24 mouse cellular contexts compared by ENCODE assay signal in the genomic region with DNA sequence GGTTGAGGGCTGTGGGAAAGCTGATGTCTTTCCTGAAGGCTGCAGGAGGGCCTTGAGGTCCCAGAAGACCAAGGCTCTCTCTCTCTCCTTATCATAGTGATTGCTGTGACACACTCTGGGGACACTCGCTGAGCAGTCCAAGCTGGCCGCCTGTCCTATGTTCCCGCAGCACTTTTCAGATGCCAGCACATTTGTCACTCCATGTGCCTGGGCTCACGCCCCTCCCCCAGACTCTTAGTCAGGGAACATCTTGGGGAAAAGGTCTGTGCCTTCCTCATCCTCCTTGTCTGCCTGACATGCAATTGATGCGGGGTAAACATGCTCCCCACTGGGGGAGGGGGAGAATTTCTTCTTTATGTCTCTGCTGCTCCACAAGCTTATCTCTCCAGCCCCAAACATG. TPM values are rescaled to one million over a fixed set of nuclear protein-coding genes. Genes with fewer than 3 reads are reported as not detected.
A peak's percentile ranks its signal among the peaks of the same experiment; 100 is the strongest.
DNase-seq lines count a peak whose midpoint lies in the region; ATAC-seq and TF ChIP-seq lines count a peak whose summit lies in the region.
"Had no signal": no experiment of that assay in that cellular context is flagged by ENCODE, and none has a peak within 500 bp of the region (broad histone marks: within the 10 kb centered on the region; RNA-seq: fewer than 3 reads in every experiment).

No protein-coding gene starts in this region.

- no peak overlapping the region for H3K9ac ChIP-seq in liver, embryonic 15.5 days
- no peak overlapping the region for H3K9ac ChIP-seq in liver, postnatal 0 days (replicated peaks)
- H3K9ac ChIP-seq in hindbrain, embryonic 12.5 days = no peak overlapping the region
- H3K9ac ChIP-seq in midbrain, embryonic 16.5 days (ENCODE audit: low read depth, low read length) = no peak overlapping the region
- H3K9ac ChIP-seq: embryonic facial prominence, embryonic 15.5 days; heart, embryonic 13.5 days; hindbrain, embryonic 13.5 days had no signal

- WGBS in liver, embryonic 15.5 days (ENCODE audit: insufficient replicate concordance) = 70% methylated on average over 5 of the region's 5 CpGs
- WGBS in liver, postnatal 0 days (ENCODE audit: insufficient replicate concordance) = 69% methylated on average over 5 of the region's 5 CpGs
- 68% methylated on average over 5 of the region's 5 CpGs for WGBS in hindbrain, embryonic 12.5 days
- WGBS in midbrain, embryonic 16.5 days = 78% methylated on average over 5 of the region's 5 CpGs

- peak; percentile 81 for DNase-seq in adrenal gland, adult 2 months
- no peak for DNase-seq in adrenal gland, postnatal 4 days (ENCODE audit: low spot score in 2 of 2)
- DNase-seq in liver, postnatal 0 days = no peak
- DNase-seq in adrenal gland, postnatal 25 days = peak; percentile 53
- DNase-seq: cerebellum, adult 2 months; cerebellum, postnatal 10 days; embryo, embryonic 11 days; gastrocnemius, adult 2 months; gastrocnemius, postnatal 25 days; heart, postnatal 4 days had no signal

- no peak overlapping the region for H3K4me3 ChIP-seq in liver, embryonic 15.5 days (replicated peaks)
- no peak overlapping the region for H3K4me3 ChIP-seq in liver, postnatal 0 days (ENCODE audit: low read depth, low read length)
- no peak overlapping the region for H3K4me3 ChIP-seq in hindbrain, embryonic 12.5 days
- no peak overlapping the region for H3K4me3 ChIP-seq in midbrain, embryonic 16.5 days (ENCODE audit: low read depth, low read length)
- H3K4me3 ChIP-seq: embryonic facial prominence, embryonic 15.5 days; forebrain, embryonic 10.5 days; gastrocnemius, adult 2 months; heart, embryonic 13.5 days; hindbrain, embryonic 13.5 days had no signal

- no peaks in the 10 kb centered on the region for H3K9me3 ChIP-seq in liver, embryonic 15.5 days (replicated peaks)
- no peaks in the 10 kb centered on the region for H3K9me3 ChIP-seq in liver, postnatal 0 days (ENCODE audit: low read length)
- no peaks in the 10 kb centered on the region for H3K9me3 ChIP-seq in hindbrain, embryonic 12.5 days (replicated peaks)
- H3K9me3 ChIP-seq in midbrain, embryonic 16.5 days (replicated peaks; ENCODE audit: control insufficient read depth, low read length, poor library complexity, severe bottlenecking) = no peaks in the 10 kb centered on the region
- H3K9me3 ChIP-seq: embryonic facial prominence, embryonic 15.5 days; forebrain, embryonic 10.5 days; heart, embryonic 13.5 days; hindbrain, embryonic 13.5 days had no signal

- peaks cover 9% of the 10 kb centered on the region; the same call in 1 of the 2 replicates for H3K27me3 ChIP-seq in liver, embryonic 15.5 days
- H3K27me3 ChIP-seq in liver, postnatal 0 days (ENCODE audit: insufficient read depth, low read length) = peaks cover 10% of the 10 kb centered on the region; the same call in 1 of the 2 replicates
- peaks cover 16% of the 10 kb centered on the region for H3K27me3 ChIP-seq in hindbrain, embryonic 12.5 days
- no peaks in the 10 kb centered on the region for H3K27me3 ChIP-seq in midbrain, embryonic 16.5 days (ENCODE audit: control insufficient read depth, insufficient read depth, low read depth, low read length)
- H3K27me3 ChIP-seq: hindbrain, embryonic 13.5 days had no signal

- no peak for TF ChIP-seq CTCF in liver, postnatal 0 days (IDR thresholded peaks at IDR 0.05; ENCODE audit: low read depth)

- ATAC-seq in liver, embryonic 15.5 days (ENCODE audit: insufficient read depth) = no peak
- no peak for ATAC-seq in liver, postnatal 0 days
- ATAC-seq in hindbrain, embryonic 12.5 days (ENCODE audit: low FRiP score) = no peak
- ATAC-seq in midbrain, embryonic 16.5 days = no peak
- ATAC-seq: forebrain, embryonic 14.5 days; hindbrain, postnatal 0 days had no signal

- H3K36me3 ChIP-seq in liver, embryonic 15.5 days (replicated peaks) = peaks cover 69% of the 10 kb centered on the region
- peaks cover 6% of the 10 kb centered on the region; the same call in 1 of the 2 replicates for H3K36me3 ChIP-seq in liver, postnatal 0 days (replicated peaks; ENCODE audit: insufficient read depth, low read length)
- peaks cover 35% of the 10 kb centered on the region for H3K36me3 ChIP-seq in hindbrain, embryonic 12.5 days
- peaks cover 28% of the 10 kb centered on the region; the same call in 1 of the 2 replicates for H3K36me3 ChIP-seq in midbrain, embryonic 16.5 days (ENCODE audit: control insufficient read depth, insufficient read depth, low read length)

- H3K27ac ChIP-seq in liver, embryonic 15.5 days (replicated peaks) = no peak overlapping the region
- no peak overlapping the region for H3K27ac ChIP-seq in liver, postnatal 0 days (ENCODE audit: low read depth)
- no peak overlapping the region for H3K27ac ChIP-seq in hindbrain, embryonic 12.5 days
- no peak overlapping the region for H3K27ac ChIP-seq in midbrain, embryonic 16.5 days (ENCODE audit: low read length)
- H3K27ac ChIP-seq: embryonic facial prominence, embryonic 15.5 days; forebrain, embryonic 10.5 days; gastrocnemius, adult 2 months; heart, embryonic 13.5 days; hindbrain, embryonic 13.5 days; hindbrain, postnatal 0 days had no signal

- no peak for TF ChIP-seq EP300 in liver, postnatal 0 days (IDR thresholded peaks at IDR 0.05; ENCODE audit: low read depth)

- 0 out of 2 replicates have a peak overlapping the region, but pooled peaks have one; percentile 4 for H3K4me2 ChIP-seq in liver, embryonic 15.5 days
- no peak overlapping the region for H3K4me2 ChIP-seq in liver, postnatal 0 days (ENCODE audit: low read depth, low read length)
- no peak overlapping the region for H3K4me2 ChIP-seq in hindbrain, embryonic 12.5 days (replicated peaks)
- no peak overlapping the region for H3K4me2 ChIP-seq in midbrain, embryonic 16.5 days (ENCODE audit: low read length)
- H3K4me2 ChIP-seq: embryonic facial prominence, embryonic 15.5 days; heart, embryonic 13.5 days; hindbrain, embryonic 13.5 days had no signal

- peaks cover 58% of the 10 kb centered on the region for H3K4me1 ChIP-seq in liver, embryonic 15.5 days (replicated peaks)
- peaks cover under 1% of the 10 kb centered on the region for H3K4me1 ChIP-seq in liver, postnatal 0 days (ENCODE audit: insufficient read depth)
- peaks cover 16% of the 10 kb centered on the region for H3K4me1 ChIP-seq in hindbrain, embryonic 12.5 days
- H3K4me1 ChIP-seq in midbrain, embryonic 16.5 days (ENCODE audit: control insufficient read depth, insufficient read depth, low read length) = peaks cover 17% of the 10 kb centered on the region

RNA-seq across cellular contexts. Expression of a gene that starts 5.2 kb away (rescaled TPM):
- 10 to 100 TPM; 27.1 to 41.4 TPM for total RNA-seq in adrenal gland, adult 2 months (2021)
- polyA plus RNA-seq in adrenal gland, adult 2 months (2012; rRNA removed) = 84.3 and 86.8 TPM in 2 replicates
- total RNA-seq in adrenal gland, postnatal 4 days (2021) = 10 to 100 TPM; 38.1 to 57.0 TPM
- 16.4 and 18.6 TPM in 2 replicates for polyA plus RNA-seq in liver, embryonic 15.5 days (2015; fragmentation: Nextera tagmentation; extraction: Ambion mirVana)
- 4.2 TPM in 2 replicates for polyA plus RNA-seq in liver, postnatal 0 days (2015; fragmentation: Nextera tagmentation; extraction: Ambion mirVana)
- total RNA-seq in adrenal gland, postnatal 25 days (2021) = 39.1 and 43.4 TPM in 2 replicates
- 12.9 and 13.5 TPM in 2 replicates for polyA plus RNA-seq in hindbrain, embryonic 12.5 days (2016; fragmentation: Nextera tagmentation; extraction: Ambion mirVana)
- polyA plus RNA-seq in midbrain, embryonic 16.5 days (2015; fragmentation: Nextera tagmentation; extraction: Ambion mirVana) = 29.7 and 33.9 TPM in 2 replicates

RNA-seq across cellular contexts. Expression of a gene that starts 14.8 kb away (rescaled TPM):
- total RNA-seq in adrenal gland, adult 2 months (2021) = 10 to 100 TPM; 15.7 to 27.8 TPM
- 25.3 and 27.7 TPM in 2 replicates for polyA plus RNA-seq in adrenal gland, adult 2 months (2012; rRNA removed)
- 10 to 100 TPM; 31.8 to 35.5 TPM for total RNA-seq in adrenal gland, postnatal 4 days (2021)
- 4.1 and 4.2 TPM in 2 replicates for polyA plus RNA-seq in liver, embryonic 15.5 days (2015; fragmentation: Nextera tagmentation; extraction: Ambion mirVana)
- 4.6 and 5.6 TPM in 2 replicates for polyA plus RNA-seq in liver, postnatal 0 days (2015; fragmentation: Nextera tagmentation; extraction: Ambion mirVana)
- 18.5 and 34.8 TPM in 2 replicates for total RNA-seq in adrenal gland, postnatal 25 days (2021)
- 5.1 and 5.6 TPM in 2 replicates for polyA plus RNA-seq in hindbrain, embryonic 12.5 days (2016; fragmentation: Nextera tagmentation; extraction: Ambion mirVana)
- 5.1 and 6.1 TPM in 2 replicates for polyA plus RNA-seq in midbrain, embryonic 16.5 days (2015; fragmentation: Nextera tagmentation; extraction: Ambion mirVana)

RNA-seq across cellular contexts. Expression of a gene that starts 22.3 kb away (rescaled TPM):
- 10 to 100 TPM; 16.6 to 24.9 TPM for total RNA-seq in adrenal gland, adult 2 months (2021)
- 13.5 and 13.8 TPM in 2 replicates for polyA plus RNA-seq in adrenal gland, adult 2 months (2012; rRNA removed)
- total RNA-seq in adrenal gland, postnatal 4 days (2021) = 10 to 100 TPM; 33.4 to 34.5 TPM
- 12.7 and 14.2 TPM in 2 replicates for polyA plus RNA-seq in liver, embryonic 15.5 days (2015; fragmentation: Nextera tagmentation; extraction: Ambion mirVana)
- 4.5 and 6.3 TPM in 2 replicates for polyA plus RNA-seq in liver, postnatal 0 days (2015; fragmentation: Nextera tagmentation; extraction: Ambion mirVana)
- total RNA-seq in adrenal gland, postnatal 25 days (2021) = 23.6 and 29.3 TPM in 2 replicates
- polyA plus RNA-seq in hindbrain, embryonic 12.5 days (2016; fragmentation: Nextera tagmentation; extraction: Ambion mirVana) = 28.9 and 32.5 TPM in 2 replicates
- polyA plus RNA-seq in midbrain, embryonic 16.5 days (2015; fragmentation: Nextera tagmentation; extraction: Ambion mirVana) = 28.7 and 30.0 TPM in 2 replicates

RNA-seq across cellular contexts. Expression of a gene that starts 31.9 kb away (rescaled TPM):
- not detected for total RNA-seq in adrenal gland, adult 2 months (2021)
- 0.06 TPM in 1 of 2 replicates, not detected in the other for polyA plus RNA-seq in adrenal gland, adult 2 months (2012; rRNA removed)
- total RNA-seq in adrenal gland, postnatal 4 days (2021) = 1 to 10 TPM in 1 of 2 experiments, under 1 TPM in 1; 0.82 to 2.9 TPM
- 0.07 TPM in 1 of 2 replicates, not detected in the other for polyA plus RNA-seq in liver, embryonic 15.5 days (2015; fragmentation: Nextera tagmentation; extraction: Ambion mirVana)
- polyA plus RNA-seq in liver, postnatal 0 days (2015; fragmentation: Nextera tagmentation; extraction: Ambion mirVana) = 0.08 TPM in 1 of 2 replicates, not detected in the other
- total RNA-seq in adrenal gland, postnatal 25 days (2021) = 0.27 TPM in 1 of 2 replicates, not detected in the other
- polyA plus RNA-seq in hindbrain, embryonic 12.5 days (2016; fragmentation: Nextera tagmentation; extraction: Ambion mirVana) = 0.15 TPM in 1 of 2 replicates, not detected in the other
- 0.72 and 0.82 TPM in 2 replicates for polyA plus RNA-seq in midbrain, embryonic 16.5 days (2015; fragmentation: Nextera tagmentation; extraction: Ambion mirVana)
- total RNA-seq: granulocyte monocyte progenitor cell, adult 5-6 weeks; MEL had no signal
- polyA plus RNA-seq: C2C12; embryonic facial prominence, embryonic 11.5 days; erythroblast, embryonic 14.5 days had no signal

RNA-seq across cellular contexts. Expression of a gene that starts 36.9 kb away (rescaled TPM):
- total RNA-seq in adrenal gland, adult 2 months (2021) = 10 to 100 TPM; 46.1 to 59.0 TPM
- polyA plus RNA-seq in adrenal gland, adult 2 months (2012; rRNA removed) = 100 and 106 TPM in 2 replicates
- total RNA-seq in adrenal gland, postnatal 4 days (2021) = 10 to 100 TPM; 28.9 to 31.8 TPM
- polyA plus RNA-seq in liver, embryonic 15.5 days (2015; fragmentation: Nextera tagmentation; extraction: Ambion mirVana) = 9.6 and 10.4 TPM in 2 replicates
- 10.1 and 11.4 TPM in 2 replicates for polyA plus RNA-seq in liver, postnatal 0 days (2015; fragmentation: Nextera tagmentation; extraction: Ambion mirVana)
- 43.3 and 48.8 TPM in 2 replicates for total RNA-seq in adrenal gland, postnatal 25 days (2021)
- 20.2 and 22.2 TPM in 2 replicates for polyA plus RNA-seq in hindbrain, embryonic 12.5 days (2016; fragmentation: Nextera tagmentation; extraction: Ambion mirVana)
- 22.3 and 24.8 TPM in 2 replicates for polyA plus RNA-seq in midbrain, embryonic 16.5 days (2015; fragmentation: Nextera tagmentation; extraction: Ambion mirVana)

Comparison
In these comparisons a context has a peak if more than half of its experiments do, and no peak if none do; other contexts are left out.
1. DNase-seq: peak in adrenal gland, adult 2 months (single experiment) and adrenal gland, postnatal 25 days (single experiment); none in adrenal gland, postnatal 4 days (0 of 2) and liver, postnatal 0 days (single experiment).